Mouse (Mus musculus): ENCODE results near the gene Il21r. TPM values are rescaled to one million over a fixed set of nuclear protein-coding genes. Genes with fewer than 3 reads are reported as not detected.

The Il21r gene
- polyA plus RNA-seq, 1 experiment, result 6.4 TPM

GRCm38 (mm10) chr7:125580625-125581316 lies 22.5 kb upstream of the Il21r start:
- H3K4me1 ChIP-seq (ENCODE audit: control insufficient read depth, insufficient read depth, low read length), result no peaks in the 10 kb centered on the region
- WGBS, result 9% methylated on average over 16 of the region's 16 CpGs
- no peaks in the 10 kb centered on the region for H3K36me3 ChIP-seq (ENCODE audit: control insufficient read depth, insufficient read depth, low read length)
- TF ChIP-seq CTCF (conservative IDR thresholded peaks at IDR 0.05; ENCODE audit: insufficient read depth, insufficient read length, low read depth, low read length) (no peak), POLR2A (IDR thresholded peaks at IDR 0.05; ENCODE audit: low read depth, low read length) (no peak)
- H3K4me3 ChIP-seq (ENCODE audit: insufficient read depth, low read depth, low read length), result no peak overlapping the region
- DNase-seq, result peak; percentile 23
- H3K27me3 ChIP-seq (replicated peaks; ENCODE audit: control insufficient read depth, insufficient read depth, low read length), result no peaks in the 10 kb centered on the region
- H3K27ac ChIP-seq (ENCODE audit: insufficient read depth, low read depth, low read length), result no peak overlapping the region

DNA sequence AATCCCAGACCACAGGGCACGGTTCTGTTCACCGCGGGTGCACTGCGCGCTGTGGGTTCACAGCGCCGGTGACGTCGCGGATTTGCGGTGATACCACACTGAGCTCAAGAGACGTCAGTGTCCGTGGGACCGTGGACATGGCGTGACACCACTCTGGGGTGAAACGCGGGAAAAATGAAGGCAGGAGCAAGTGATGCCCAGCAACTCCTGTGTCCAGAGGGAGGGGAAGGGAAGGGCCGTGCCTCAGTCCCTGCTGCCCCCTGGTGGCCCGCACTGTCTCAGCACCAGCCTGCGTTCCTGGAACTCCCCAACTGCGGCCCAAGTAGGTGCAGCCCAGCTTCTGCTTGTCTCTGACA lies 21.9 kb upstream of the Il21r start:
- no peaks in the 10 kb centered on the region for H3K27me3 ChIP-seq (replicated peaks; ENCODE audit: control insufficient read depth, insufficient read depth, low read length)
- H3K4me3 ChIP-seq (ENCODE audit: insufficient read depth, low read depth, low read length), result peak overlapping the region; percentile 39; the same call in 1 of the 2 replicates
- WGBS, result 3% methylated on average over 21 of the region's 21 CpGs
- H3K36me3 ChIP-seq (ENCODE audit: control insufficient read depth, insufficient read depth, low read length), result no peaks in the 10 kb centered on the region
- H3K4me1 ChIP-seq (ENCODE audit: control insufficient read depth, insufficient read depth, low read length), result no peaks in the 10 kb centered on the region
- peak; percentile 87 for DNase-seq
- TF ChIP-seq POLR2A (IDR thresholded peaks at IDR 0.05; ENCODE audit: low read depth, low read length) (no peak), CTCF (conservative IDR thresholded peaks at IDR 0.05; ENCODE audit: insufficient read depth, insufficient read length, low read depth, low read length) (peak; percentile 99)
- no peak overlapping the region for H3K27ac ChIP-seq (ENCODE audit: insufficient read depth, low read depth, low read length)

DNA sequence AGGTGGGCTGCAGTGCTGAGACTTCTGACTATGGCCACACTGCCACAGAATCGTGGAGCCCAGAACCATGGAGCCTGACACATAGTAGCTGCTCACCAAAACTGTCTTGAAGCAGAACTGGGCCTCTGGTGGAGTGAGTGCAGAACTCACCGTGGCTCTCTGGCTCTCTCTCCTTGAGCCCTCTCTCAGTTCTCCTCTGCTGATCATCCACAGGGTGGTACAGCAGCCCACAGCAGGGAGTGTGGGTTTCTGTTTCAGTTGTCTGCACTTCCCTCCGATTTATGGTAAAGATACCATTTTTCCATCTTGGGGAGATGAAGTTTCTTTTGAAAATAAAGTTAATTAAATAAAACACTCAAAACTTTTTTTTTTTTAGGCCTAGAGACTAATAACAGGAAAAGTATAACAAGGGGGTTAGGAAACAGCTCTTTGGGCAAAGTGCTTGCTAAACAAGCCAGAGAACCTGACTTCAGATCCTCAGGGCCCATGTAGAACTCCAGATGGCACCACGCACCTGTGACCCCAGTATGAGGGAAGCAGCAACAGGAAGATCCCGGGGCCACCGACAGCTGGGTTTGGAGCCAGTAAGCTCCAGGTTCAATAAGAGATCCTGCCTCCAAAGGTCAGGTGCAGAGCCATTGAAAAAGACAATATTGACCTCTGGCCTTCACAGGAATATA lies 19.8 kb upstream of the Il21r start:
- no peak for TF ChIP-seq CTCF (conservative IDR thresholded peaks at IDR 0.05; ENCODE audit: insufficient read depth, insufficient read length, low read depth, low read length)
- no peak for TF ChIP-seq POLR2A (IDR thresholded peaks at IDR 0.05; ENCODE audit: low read depth, low read length)
- H3K36me3 ChIP-seq (ENCODE audit: control insufficient read depth, insufficient read depth, low read length), result no peaks in the 10 kb centered on the region
- no peaks in the 10 kb centered on the region for H3K27me3 ChIP-seq (replicated peaks; ENCODE audit: control insufficient read depth, insufficient read depth, low read length)
- H3K4me1 ChIP-seq (ENCODE audit: control insufficient read depth, insufficient read depth, low read length), result no peaks in the 10 kb centered on the region
- H3K4me3 ChIP-seq (ENCODE audit: insufficient read depth, low read depth, low read length), result no peak overlapping the region
- no peak for DNase-seq
- 58% methylated on average over 6 of the region's 6 CpGs for WGBS
- no peak overlapping the region for H3K27ac ChIP-seq (ENCODE audit: insufficient read depth, low read depth, low read length)

- Histone ChIP-seq H3K27me3 (replicated peaks; ENCODE audit: control insufficient read depth, insufficient read depth, low read length) (no peaks in the 10 kb centered on the region), H3K36me3 (ENCODE audit: control insufficient read depth, insufficient read depth, low read length) (no peaks in the 10 kb centered on the region), H3K27ac (ENCODE audit: insufficient read depth, low read depth, low read length) (no peak overlapping the region), H3K4me1 (ENCODE audit: control insufficient read depth, insufficient read depth, low read length) (no peaks in the 10 kb centered on the region), H3K4me3 (ENCODE audit: insufficient read depth, low read depth, low read length) (no peak overlapping the region)
- TF ChIP-seq POLR2A (IDR thresholded peaks at IDR 0.05; ENCODE audit: low read depth, low read length) (no peak), CTCF (conservative IDR thresholded peaks at IDR 0.05; ENCODE audit: insufficient read depth, insufficient read length, low read depth, low read length) (no peak)
- DNase-seq, result no peak
- WGBS, result 92% methylated on average over 5 of the region's 5 CpGs
Measured at GRCm38 (mm10) chr7:125584005-125584369, 19.2 kb upstream of the Il21r start.

GRCm38 (mm10) chr7:125586355-125586754 lies 16.9 kb upstream of the Il21r start:
- Histone ChIP-seq H3K4me3 (ENCODE audit: insufficient read depth, low read depth, low read length) (no peak overlapping the region), H3K27ac (ENCODE audit: insufficient read depth, low read depth, low read length) (no peak overlapping the region), H3K36me3 (ENCODE audit: control insufficient read depth, insufficient read depth, low read length) (no peaks in the 10 kb centered on the region), H3K4me1 (ENCODE audit: control insufficient read depth, insufficient read depth, low read length) (no peaks in the 10 kb centered on the region), H3K27me3 (replicated peaks; ENCODE audit: control insufficient read depth, insufficient read depth, low read length) (no peaks in the 10 kb centered on the region)
- WGBS, result 98% methylated on average over 23 of the region's 23 CpGs
- no peak for DNase-seq
- TF ChIP-seq CTCF (conservative IDR thresholded peaks at IDR 0.05; ENCODE audit: insufficient read depth, insufficient read length, low read depth, low read length) (no peak), POLR2A (IDR thresholded peaks at IDR 0.05; ENCODE audit: low read depth, low read length) (no peak)

GRCm38 (mm10) chr7:125588721-125589120 lies 14.5 kb upstream of the Il21r start:
- Histone ChIP-seq H3K4me1 (ENCODE audit: control insufficient read depth, insufficient read depth, low read length) (no peaks in the 10 kb centered on the region), H3K27me3 (replicated peaks; ENCODE audit: control insufficient read depth, insufficient read depth, low read length) (no peaks in the 10 kb centered on the region), H3K4me3 (ENCODE audit: insufficient read depth, low read depth, low read length) (no peak overlapping the region), H3K36me3 (ENCODE audit: control insufficient read depth, insufficient read depth, low read length) (no peaks in the 10 kb centered on the region), H3K27ac (ENCODE audit: insufficient read depth, low read depth, low read length) (no peak overlapping the region)
- 84% methylated on average over 4 of the region's 4 CpGs for WGBS
- DNase-seq, result no peak
- TF ChIP-seq CTCF (conservative IDR thresholded peaks at IDR 0.05; ENCODE audit: insufficient read depth, insufficient read length, low read depth, low read length), result no peak
- TF ChIP-seq POLR2A (IDR thresholded peaks at IDR 0.05; ENCODE audit: low read depth, low read length), result no peak

- WGBS, result 87% methylated on average over 7 of the region's 7 CpGs
- no peaks in the 10 kb centered on the region for H3K4me1 ChIP-seq (ENCODE audit: control insufficient read depth, insufficient read depth, low read length)
- no peak for DNase-seq
- no peak overlapping the region for H3K27ac ChIP-seq (ENCODE audit: insufficient read depth, low read depth, low read length)
- no peak overlapping the region for H3K4me3 ChIP-seq (ENCODE audit: insufficient read depth, low read depth, low read length)
- TF ChIP-seq CTCF (conservative IDR thresholded peaks at IDR 0.05; ENCODE audit: insufficient read depth, insufficient read length, low read depth, low read length) (no peak), POLR2A (IDR thresholded peaks at IDR 0.05; ENCODE audit: low read depth, low read length) (no peak)
- no peaks in the 10 kb centered on the region for H3K36me3 ChIP-seq (ENCODE audit: control insufficient read depth, insufficient read depth, low read length)
- no peaks in the 10 kb centered on the region for H3K27me3 ChIP-seq (replicated peaks; ENCODE audit: control insufficient read depth, insufficient read depth, low read length)
Measured at GRCm38 (mm10) chr7:125589896-125590295, 13.3 kb upstream of the Il21r start.
